Mouse (Mus musculus): ENCODE results near the gene Tulp4. TPM values are rescaled to one million over a fixed set of nuclear protein-coding genes. Genes with fewer than 3 reads are reported as not detected.
"Not testable (repeated sequence)": the region's sequence is repeated elsewhere in the genome, so short reads cannot be mapped to it uniquely, and the experiment has no call there.

Gene Tulp4
- polyA plus RNA-seq, 1 experiment from 2014 or later = 212 TPM

- H3K9ac ChIP-seq (replicated peaks; ENCODE audit: low read length); H3K27me3 ChIP-seq (ENCODE audit: control insufficient read depth, insufficient read depth, low read length); H3K27ac ChIP-seq (replicated peaks; ENCODE audit: low read depth, low read length); H3K9me3 ChIP-seq (ENCODE audit: control insufficient read depth, low read length); H3K4me2 ChIP-seq (ENCODE audit: low read length); H3K36me3 ChIP-seq (ENCODE audit: control insufficient read depth, insufficient read depth, low read length); H3K4me1 ChIP-seq (ENCODE audit: control insufficient read depth, insufficient read depth, low read length); ATAC-seq (ENCODE audit: low FRiP score, low TSS enrichment); DNase-seq; H3K4me3 ChIP-seq (replicated peaks; ENCODE audit: low read depth, low read length): not testable (repeated sequence)
- 93% methylated on average over 15 of the region's 19 CpGs for WGBS
Measured at GRCm38 (mm10) chr17:6280513-6280912, 174.3 kb downstream of the Tulp4 start.

GRCm38 (mm10) chr17:6283137-6283536, 176.9 kb downstream of the Tulp4 start:
- not testable (repeated sequence) for H3K27me3 ChIP-seq (ENCODE audit: control insufficient read depth, insufficient read depth, low read length); H3K9me3 ChIP-seq (ENCODE audit: control insufficient read depth, low read length); H3K4me1 ChIP-seq (ENCODE audit: control insufficient read depth, insufficient read depth, low read length); H3K4me2 ChIP-seq (ENCODE audit: low read length); ATAC-seq (ENCODE audit: low FRiP score, low TSS enrichment); DNase-seq; H3K36me3 ChIP-seq (ENCODE audit: control insufficient read depth, insufficient read depth, low read length); H3K9ac ChIP-seq (replicated peaks; ENCODE audit: low read length); H3K4me3 ChIP-seq (replicated peaks; ENCODE audit: low read depth, low read length); H3K27ac ChIP-seq (replicated peaks; ENCODE audit: low read depth, low read length)
- 94% methylated on average over 8 of the region's 10 CpGs for WGBS

GRCm38 (mm10) chr17:6286169-6286568, 179.9 kb downstream of the Tulp4 start:
- not testable (repeated sequence) for H3K4me1 ChIP-seq (ENCODE audit: control insufficient read depth, insufficient read depth, low read length); H3K4me3 ChIP-seq (replicated peaks; ENCODE audit: low read depth, low read length); H3K27ac ChIP-seq (replicated peaks; ENCODE audit: low read depth, low read length); H3K4me2 ChIP-seq (ENCODE audit: low read length); H3K9ac ChIP-seq (replicated peaks; ENCODE audit: low read length); DNase-seq; ATAC-seq (ENCODE audit: low FRiP score, low TSS enrichment); H3K36me3 ChIP-seq (ENCODE audit: control insufficient read depth, insufficient read depth, low read length); H3K9me3 ChIP-seq (ENCODE audit: control insufficient read depth, low read length); H3K27me3 ChIP-seq (ENCODE audit: control insufficient read depth, insufficient read depth, low read length)
- WGBS = 96% methylated on average over 5 of the region's 5 CpGs

- not testable (repeated sequence) for H3K27ac ChIP-seq (replicated peaks; ENCODE audit: low read depth, low read length); H3K27me3 ChIP-seq (ENCODE audit: control insufficient read depth, insufficient read depth, low read length); DNase-seq; H3K36me3 ChIP-seq (ENCODE audit: control insufficient read depth, insufficient read depth, low read length); H3K4me2 ChIP-seq (ENCODE audit: low read length); H3K4me1 ChIP-seq (ENCODE audit: control insufficient read depth, insufficient read depth, low read length); H3K9ac ChIP-seq (replicated peaks; ENCODE audit: low read length); H3K9me3 ChIP-seq (ENCODE audit: control insufficient read depth, low read length); H3K4me3 ChIP-seq (replicated peaks; ENCODE audit: low read depth, low read length); ATAC-seq (ENCODE audit: low FRiP score, low TSS enrichment)
- WGBS = 94% methylated on average over 10 of the region's 12 CpGs
Measured at GRCm38 (mm10) chr17:6289045-6289444, 182.8 kb downstream of the Tulp4 start.

- H3K27ac ChIP-seq (replicated peaks; ENCODE audit: low read depth, low read length); H3K4me3 ChIP-seq (replicated peaks; ENCODE audit: low read depth, low read length); H3K27me3 ChIP-seq (ENCODE audit: control insufficient read depth, insufficient read depth, low read length); H3K9ac ChIP-seq (replicated peaks; ENCODE audit: low read length); ATAC-seq (ENCODE audit: low FRiP score, low TSS enrichment); DNase-seq; H3K36me3 ChIP-seq (ENCODE audit: control insufficient read depth, insufficient read depth, low read length); H3K4me1 ChIP-seq (ENCODE audit: control insufficient read depth, insufficient read depth, low read length); H3K4me2 ChIP-seq (ENCODE audit: low read length); H3K9me3 ChIP-seq (ENCODE audit: control insufficient read depth, low read length): not testable (repeated sequence)
- WGBS = no CpG with 5 or more reads among the region's 5 CpGs
Measured at GRCm38 (mm10) chr17:6293882-6294281, 187.6 kb downstream of the Tulp4 start.

GRCm38 (mm10) chr17:6297060-6297795, 191.0 kb downstream of the Tulp4 start:
- H3K9ac ChIP-seq (replicated peaks; ENCODE audit: low read length); H3K4me3 ChIP-seq (replicated peaks; ENCODE audit: low read depth, low read length); H3K4me1 ChIP-seq (ENCODE audit: control insufficient read depth, insufficient read depth, low read length); H3K9me3 ChIP-seq (ENCODE audit: control insufficient read depth, low read length); ATAC-seq (ENCODE audit: low FRiP score, low TSS enrichment); H3K36me3 ChIP-seq (ENCODE audit: control insufficient read depth, insufficient read depth, low read length); H3K4me2 ChIP-seq (ENCODE audit: low read length); H3K27ac ChIP-seq (replicated peaks; ENCODE audit: low read depth, low read length); DNase-seq; H3K27me3 ChIP-seq (ENCODE audit: control insufficient read depth, insufficient read depth, low read length): not testable (repeated sequence)
- WGBS = 90% methylated on average over 9 of the region's 15 CpGs

GRCm38 (mm10) chr17:6300190-6300863, 194.1 kb downstream of the Tulp4 start:
- not testable (repeated sequence) for H3K27me3 ChIP-seq (ENCODE audit: control insufficient read depth, insufficient read depth, low read length); H3K4me1 ChIP-seq (ENCODE audit: control insufficient read depth, insufficient read depth, low read length); H3K9ac ChIP-seq (replicated peaks; ENCODE audit: low read length); H3K27ac ChIP-seq (replicated peaks; ENCODE audit: low read depth, low read length); H3K9me3 ChIP-seq (ENCODE audit: control insufficient read depth, low read length); ATAC-seq (ENCODE audit: low FRiP score, low TSS enrichment); H3K4me2 ChIP-seq (ENCODE audit: low read length); H3K36me3 ChIP-seq (ENCODE audit: control insufficient read depth, insufficient read depth, low read length); DNase-seq; H3K4me3 ChIP-seq (replicated peaks; ENCODE audit: low read depth, low read length)
- WGBS = 67% methylated on average over 5 of the region's 12 CpGs

Measured in midbrain, embryonic 14.5 days (tissue).